Mouse (Mus musculus): ENCODE measurements around the gene Rhobtb1.

DNA sequence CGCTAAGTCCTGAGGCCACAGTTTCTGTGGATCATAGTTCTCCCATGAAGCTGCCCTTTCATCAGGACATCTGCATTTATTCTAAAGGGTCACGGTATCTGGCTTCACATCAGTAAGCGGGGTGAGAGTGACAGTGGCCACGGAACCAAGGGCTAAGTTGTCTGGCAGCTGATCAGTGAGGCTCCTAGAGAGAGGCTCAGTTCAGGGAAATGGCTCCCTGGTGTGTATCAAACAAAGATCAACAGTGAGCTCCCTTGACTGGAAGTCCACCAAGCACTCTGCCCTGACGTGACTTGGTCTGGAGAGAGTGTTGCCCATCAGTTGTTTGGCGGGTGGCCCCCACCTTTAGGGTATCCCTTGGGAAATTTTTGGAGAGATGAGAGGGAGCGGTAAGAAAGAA lies 73.0 kb downstream of the Rhobtb1 start:
- no peak for TF ChIP-seq CTCF (IDR thresholded peaks at IDR 0.05; ENCODE audit: extremely low read depth, insufficient read depth, insufficient read length, insufficient replicate concordance)
- no peak for TF ChIP-seq POLR2A (IDR thresholded peaks at IDR 0.05; ENCODE audit: low read depth, low read length)
